Mouse (Mus musculus) natural killer cell, adult 2 months (primary cell): ENCODE results near the gene Nrgn.

Experiments used
- DNase-seq, 2 experiments: peaks; one replicate each; pipeline ENCODE4 v3.0.0; 2022; ENCODE audit warnings: low spot score in 2 of 2

The Nrgn gene

GRCm38 (mm10) chr9:37530031-37530887, 22.4 kb downstream of the Nrgn start:
- DNase-seq = peak in 1 of 2 experiments; percentile 39

GRCm38 (mm10) chr9:37528225-37528970, 24.3 kb downstream of the Nrgn start:
- no peak for DNase-seq

GRCm38 (mm10) chr9:37527396-37528224, 25.1 kb downstream of the Nrgn start, which contains the start of gene Esam:
Gene Esam, plus strand, starts transcription at chr9:37528078.
- DNase-seq = peak in 1 of 2 experiments; percentile 8

- DNase-seq = no peak
Observed at GRCm38 (mm10) chr9:37526443-37527395, 26.0 kb downstream of the Nrgn start.

GRCm38 (mm10) chr9:37525461-37525860, 27.2 kb downstream of the Nrgn start:
- no peak for DNase-seq

GRCm38 (mm10) chr9:37519995-37520394, 32.7 kb downstream of the Nrgn start:
- DNase-seq = no peak

- DNase-seq = no peak
Observed at GRCm38 (mm10) chr9:37518991-37519390, 33.7 kb downstream of the Nrgn start.

GRCm38 (mm10) chr9:37517467-37517866, 35.2 kb downstream of the Nrgn start:
- no peak for DNase-seq

GRCm38 (mm10) chr9:37514456-37514855, 38.2 kb downstream of the Nrgn start:
- no peak for DNase-seq

- DNase-seq = no peak
Observed at GRCm38 (mm10) chr9:37512097-37512496, 40.6 kb downstream of the Nrgn start.

GRCm38 (mm10) chr9:37506023-37506422, 46.7 kb downstream of the Nrgn start:
- DNase-seq = no peak

- DNase-seq = no peak
Observed at GRCm38 (mm10) chr9:37504348-37504747, 48.4 kb downstream of the Nrgn start.

GRCm38 (mm10) chr9:37501170-37501569, 51.5 kb downstream of the Nrgn start:
- DNase-seq = no peak

GRCm38 (mm10) chr9:37500201-37500600, 52.5 kb downstream of the Nrgn start:
- DNase-seq = no peak

GRCm38 (mm10) chr9:37496325-37496724, 56.4 kb downstream of the Nrgn start:
- no peak for DNase-seq

GRCm38 (mm10) chr9:37495761-37496160, 56.9 kb downstream of the Nrgn start:
- no peak for DNase-seq
